Mouse (Mus musculus) brain, embryonic 14.5 days (tissue): ENCODE results near the gene Olfr399.

ENCODE experiments used
- CTCF ChIP-seq: fragments of 200-500 bp; IDR thresholded peaks from 2 replicates; pipeline ENCODE4 v1.5.1; 2012; ENCODE audit warnings: inconsistent platforms, mild to moderate bottlenecking, moderate library complexity, borderline replicate concordance; ENCODE audit not compliant: insufficient read depth, insufficient read length; ENCODE audit errors: extremely low read depth
- POLR2A ChIP-seq: fragments of 200-500 bp; IDR thresholded peaks from 2 replicates; pipeline ENCODE4 v1.6.1; 2012; ENCODE audit warnings: mild to moderate bottlenecking, inconsistent platforms, borderline replicate concordance; ENCODE audit not compliant: poor library complexity, insufficient read depth, insufficient read length, severe bottlenecking; ENCODE audit errors: extremely low read depth

- TF ChIP-seq CTCF (no peak), POLR2A (no peak)
Observed at GRCm38 (mm10) chr11:74056451-74056850, at the start of gene Olfr399, which contains the start of gene Olfr139.
